Mouse (Mus musculus) granulocyte monocyte progenitor cell, adult 5-6 weeks (primary cell): Measurements from ENCODE around the gene Poc1a. TPM values are rescaled to one million over a fixed set of nuclear protein-coding genes. Genes with fewer than 3 reads are reported as not detected.

Source experiments
- ATAC-seq: replicated peaks from 2 replicates; pipeline ENCODE4 v1.8.0; 2016; ENCODE audit warnings: mild to moderate bottlenecking, moderate TSS enrichment, inconsistent platforms; ENCODE audit not compliant: poor library complexity, severe bottlenecking
- total RNA-seq, 2 experiments: library from RNA; stranded (forward) in 1 of 2; stranded (reverse) in 1 of 2; fragments of 200-712, 200-1000 nt in 1 of 2; fragments of >200 nt in 1 of 2; fragmentation: Nextera tagmentation in 1 of 2; gene quantifications; 2 replicates each; pipeline ENCODE4 v1.2.3; 2014 to 2017

The Poc1a gene
- total RNA-seq, 2 experiments from 2014 or later = 30.3 to 42.4 TPM

GRCm38 (mm10) chr9:106327125-106327809, 46.4 kb downstream of the Poc1a start:
- ATAC-seq = no peak

- no peak for ATAC-seq
Observed at GRCm38 (mm10) chr9:106328068-106328610, 47.3 kb downstream of the Poc1a start.

GRCm38 (mm10) chr9:106328772-106329511, 48.1 kb downstream of the Poc1a start:
- no peak for ATAC-seq

DNA sequence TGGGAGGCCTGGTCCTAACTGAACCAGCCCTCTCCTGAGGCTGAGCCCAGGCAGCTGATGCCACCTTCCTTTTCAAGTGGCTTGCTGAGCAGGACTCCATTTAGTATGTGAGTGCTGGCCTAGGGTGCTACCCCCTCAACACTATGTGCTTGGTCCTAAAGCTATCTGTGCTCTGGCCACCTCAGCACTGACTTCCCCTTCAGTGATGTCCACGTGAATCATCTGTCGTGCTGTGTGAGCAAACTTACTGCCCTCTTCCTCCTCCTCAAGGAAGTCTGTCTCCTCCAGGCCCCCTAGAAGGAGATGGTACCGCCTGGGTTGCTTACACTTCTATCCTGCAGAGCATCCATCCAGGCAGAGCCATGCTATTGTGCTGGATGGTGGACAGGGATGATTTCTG, 51.9 kb downstream of the Poc1a start:
- no peak for ATAC-seq

DNA sequence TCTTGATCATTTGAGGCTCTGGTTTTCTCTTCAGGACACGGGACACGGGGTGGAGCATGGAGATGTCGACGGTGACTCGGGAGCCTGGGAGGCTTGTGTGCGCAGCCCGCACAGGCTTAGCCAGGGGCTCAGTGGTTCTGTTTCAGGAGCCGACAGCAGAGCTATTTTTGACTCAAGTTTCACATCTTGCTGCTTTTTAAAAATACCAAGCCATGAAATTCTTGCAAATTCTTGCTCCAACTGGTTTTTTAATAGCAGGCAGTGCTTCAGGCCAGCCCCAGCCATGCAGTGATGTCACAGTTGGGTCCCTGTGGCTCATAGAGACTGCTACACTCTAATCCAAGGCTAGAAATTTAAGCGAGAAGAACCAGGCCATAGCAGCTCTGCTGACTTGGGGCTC, 56.8 kb downstream of the Poc1a start:
- ATAC-seq = no peak

DNA sequence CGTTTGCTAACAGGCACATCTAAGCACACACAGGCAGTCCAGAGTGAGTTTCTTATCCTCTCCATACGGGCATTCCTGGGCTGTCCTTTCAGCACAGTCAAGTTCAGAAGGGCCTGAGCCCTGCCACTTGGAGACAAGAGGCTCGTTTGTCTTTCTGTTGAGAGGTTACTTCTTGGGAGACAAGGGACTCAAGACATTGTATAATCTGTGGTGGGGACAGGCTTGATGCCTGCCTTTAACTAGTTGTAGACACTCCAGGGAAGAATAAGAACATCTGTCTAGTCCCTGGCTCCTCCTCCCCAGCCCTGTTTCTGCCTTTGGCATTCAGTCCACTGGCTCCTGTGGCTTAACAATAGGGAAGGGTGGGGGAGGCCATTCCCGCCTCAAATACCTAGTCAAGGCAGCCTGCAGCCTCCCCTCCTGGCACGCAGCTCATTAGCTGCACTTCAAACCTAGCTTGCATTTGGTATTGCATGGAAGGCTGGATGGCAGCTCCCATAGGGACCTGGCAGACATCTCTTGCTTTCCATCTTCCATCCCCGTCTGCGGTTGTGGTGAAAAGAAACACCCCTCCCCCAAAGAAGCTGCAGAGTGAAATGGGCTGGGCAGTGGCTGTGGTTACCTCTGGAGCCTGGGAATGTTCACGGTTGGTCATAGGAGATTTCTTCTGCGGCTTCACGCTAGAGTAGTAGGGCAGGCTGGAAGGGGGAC, 57.8 kb downstream of the Poc1a start:
- no peak for ATAC-seq

DNA sequence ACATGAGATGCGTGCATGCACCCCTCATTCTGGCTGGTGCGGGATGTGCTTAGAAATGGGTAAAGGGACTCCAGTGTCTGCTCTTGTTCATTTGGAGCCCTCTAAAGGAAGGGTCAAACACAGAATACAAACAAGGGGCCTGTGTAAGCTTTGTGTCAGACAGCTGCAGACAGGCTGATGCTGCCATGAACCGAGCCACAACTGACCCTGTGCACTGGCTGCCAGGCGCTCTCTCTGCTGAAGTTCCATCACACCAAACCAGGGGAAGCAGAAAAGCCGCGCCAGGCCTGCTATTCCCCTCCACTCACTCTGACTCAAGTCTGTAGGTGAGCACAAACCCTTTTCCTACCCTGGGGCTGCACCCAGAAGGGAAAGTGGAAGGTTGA, 58.3 kb downstream of the Poc1a start:
- no peak for ATAC-seq

GRCm38 (mm10) chr9:106339730-106340129, 58.9 kb downstream of the Poc1a start:
- no peak for ATAC-seq

- no peak for ATAC-seq
Observed at GRCm38 (mm10) chr9:106340501-106341312, 59.8 kb downstream of the Poc1a start.

- no peak for ATAC-seq
Observed at GRCm38 (mm10) chr9:106341313-106341686, 60.4 kb downstream of the Poc1a start.

GRCm38 (mm10) chr9:106342573-106342972, 61.7 kb downstream of the Poc1a start:
- ATAC-seq = no peak

DNA sequence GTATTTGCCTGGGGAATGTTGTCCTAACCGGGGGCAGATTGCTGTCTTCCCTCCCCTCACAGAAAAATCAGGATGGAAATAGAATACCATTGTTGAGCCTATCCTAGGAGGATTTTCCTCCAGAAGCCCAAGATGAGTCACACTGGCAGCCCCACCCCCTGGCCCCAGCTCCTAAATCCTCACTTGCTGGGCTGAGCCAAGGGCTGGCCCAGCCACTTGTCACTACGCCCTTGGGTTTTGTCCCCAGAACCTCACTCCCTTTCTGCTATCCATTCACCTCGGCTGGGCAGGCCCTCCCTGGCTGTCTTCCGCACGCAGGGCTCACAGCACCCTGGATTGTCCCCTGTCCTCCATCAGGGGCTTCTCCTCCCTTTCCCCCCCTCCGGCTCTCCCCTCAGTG, 64.3 kb downstream of the Poc1a start:
- no peak for ATAC-seq

DNA sequence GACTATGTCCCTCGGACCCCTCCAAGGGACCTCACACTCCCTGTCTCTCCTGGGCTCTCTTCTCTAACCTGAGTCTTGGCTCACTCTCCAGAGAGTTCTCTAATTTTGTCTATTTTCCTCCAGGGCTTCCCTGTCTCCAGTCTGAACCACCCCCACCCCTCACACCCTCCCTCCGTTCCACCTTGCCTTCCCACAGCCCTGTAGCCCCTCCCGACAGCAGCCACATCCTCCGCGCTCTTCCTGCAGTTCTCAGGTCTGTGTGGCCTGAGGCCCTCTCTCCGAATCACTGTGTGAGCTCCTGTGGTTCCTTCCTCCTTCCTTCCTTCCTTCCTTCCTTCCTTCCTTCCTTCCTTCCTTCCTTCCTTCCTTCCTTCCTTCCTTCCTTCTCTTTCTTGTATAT, 64.8 kb downstream of the Poc1a start:
- no peak for ATAC-seq

DNA sequence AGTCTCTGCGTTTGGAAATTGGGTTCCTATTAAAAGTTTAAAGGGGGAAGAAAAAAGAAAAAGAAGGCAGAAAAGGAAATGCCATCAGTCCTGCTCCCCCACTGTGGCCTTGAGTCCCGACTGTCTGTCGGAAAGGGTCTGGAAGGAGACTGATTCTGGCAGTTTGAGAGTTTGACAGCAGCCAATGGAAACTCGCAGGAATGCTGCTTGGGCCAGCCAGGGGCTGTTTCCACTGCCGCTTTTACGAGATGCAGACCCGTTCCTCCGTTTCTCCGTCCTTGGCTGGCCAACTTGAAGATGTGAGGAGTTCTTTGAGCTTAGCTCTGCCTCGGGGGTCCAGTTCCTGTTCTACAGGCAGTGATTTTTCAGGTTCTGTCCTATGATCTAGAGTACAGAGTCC, 67.4 kb downstream of the Poc1a start:
- ATAC-seq = no peak

- ATAC-seq = peak; percentile 66
Observed at GRCm38 (mm10) chr9:106349075-106349474, 68.2 kb downstream of the Poc1a start.

DNA sequence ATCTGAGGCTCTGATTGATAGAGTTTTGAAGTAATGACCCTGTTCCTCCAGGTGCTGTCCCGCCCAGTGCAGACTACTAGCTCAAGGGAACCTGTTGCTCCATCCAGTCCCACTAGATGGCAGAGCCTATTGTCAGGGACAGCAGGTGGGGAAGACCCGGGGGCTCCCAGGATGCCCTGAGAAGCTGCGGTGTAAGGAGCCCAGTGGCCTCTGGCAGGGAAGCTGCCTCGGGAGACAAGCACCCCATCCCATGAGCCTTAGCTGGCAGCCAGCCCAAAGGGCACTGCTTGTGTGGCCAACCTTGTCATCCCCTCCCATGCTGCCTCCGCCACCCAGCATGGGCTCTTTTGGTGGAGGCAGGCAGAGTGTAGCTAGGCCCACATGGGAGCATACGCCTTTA, 70.3 kb downstream of the Poc1a start:
- 0 out of 2 replicates have a peak, but pooled peaks have one; percentile 23 for ATAC-seq

DNA sequence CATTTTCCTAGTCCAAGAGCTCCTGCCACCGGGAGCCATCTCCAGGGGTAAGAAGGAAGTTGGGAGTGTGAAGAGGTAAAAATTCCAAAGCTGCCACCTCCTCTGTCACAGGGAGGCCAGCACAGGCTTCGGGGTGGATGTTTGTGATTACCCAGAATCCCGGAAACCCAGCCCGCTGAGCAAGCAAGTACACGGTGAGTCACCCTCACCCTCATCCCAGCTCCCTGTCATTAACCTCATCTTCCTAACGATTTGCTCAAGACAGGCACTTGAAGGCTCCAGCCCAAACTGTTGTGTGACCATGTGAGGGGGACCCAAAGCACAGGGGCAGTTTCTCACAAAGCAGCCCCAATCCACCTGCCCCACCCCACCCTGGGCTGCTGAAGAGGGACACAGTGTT, 72.9 kb downstream of the Poc1a start:
- no peak for ATAC-seq

DNA sequence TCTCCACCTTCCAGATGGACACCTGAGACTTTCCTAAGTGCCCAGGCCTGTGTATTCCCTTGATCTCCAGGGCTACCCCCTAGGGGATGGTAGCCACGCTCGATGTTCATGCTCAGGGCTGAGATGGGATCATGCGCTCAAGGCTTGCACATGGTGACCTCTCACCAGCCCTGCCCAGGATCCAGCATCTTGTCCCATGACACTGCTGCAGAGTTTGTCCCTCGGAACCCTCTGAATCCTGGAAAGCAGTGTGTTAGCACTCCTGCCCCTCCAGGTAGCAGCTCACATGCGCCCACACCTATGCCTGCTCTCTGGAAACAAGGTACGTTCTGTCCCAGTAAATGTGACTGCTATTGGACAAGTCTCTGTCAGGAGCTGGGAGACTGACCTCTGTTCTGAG, 73.9 kb downstream of the Poc1a start:
- no peak for ATAC-seq

DNA sequence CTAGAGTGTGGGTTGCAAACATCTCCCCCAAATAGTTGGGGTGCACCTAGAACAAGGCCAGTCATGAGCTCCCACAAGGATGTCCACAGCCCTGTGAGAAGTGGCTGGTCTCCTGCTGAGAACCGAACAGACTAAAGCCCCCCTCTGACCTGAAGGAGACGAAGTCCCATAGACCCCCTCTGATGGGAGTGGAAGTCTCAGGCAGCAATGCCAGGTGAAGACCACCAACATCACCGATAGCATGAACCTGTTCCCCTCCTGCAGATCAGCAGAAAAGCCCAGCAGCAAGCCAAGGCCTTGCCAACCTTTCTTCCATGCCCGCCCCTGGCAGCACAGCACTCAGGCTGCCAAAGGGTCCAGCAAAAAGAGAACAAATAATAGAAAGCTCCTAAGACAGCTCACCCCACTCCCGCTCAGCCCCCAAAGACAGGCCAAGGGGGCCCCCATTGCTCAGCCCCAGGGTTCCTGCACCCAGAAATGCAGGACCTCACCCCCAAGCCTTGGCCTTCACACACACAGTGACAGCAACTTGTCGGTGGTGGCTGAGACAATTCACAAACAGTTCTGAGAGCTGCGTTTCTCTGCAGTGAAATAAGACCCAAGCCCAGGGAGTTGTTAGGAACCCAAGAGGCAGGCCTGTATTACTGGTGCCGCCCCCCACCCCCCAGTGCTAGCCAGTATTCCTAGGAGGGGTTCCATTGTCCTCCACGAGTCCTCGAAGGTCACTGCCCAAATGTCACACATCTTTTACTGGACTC, 74.5 kb downstream of the Poc1a start:
- no peak for ATAC-seq

GRCm38 (mm10) chr9:106355975-106356286, 75.1 kb downstream of the Poc1a start:
- no peak for ATAC-seq
